Comparison of ENCODE assay signal across 23 mouse cellular contexts in the genomic region with DNA sequence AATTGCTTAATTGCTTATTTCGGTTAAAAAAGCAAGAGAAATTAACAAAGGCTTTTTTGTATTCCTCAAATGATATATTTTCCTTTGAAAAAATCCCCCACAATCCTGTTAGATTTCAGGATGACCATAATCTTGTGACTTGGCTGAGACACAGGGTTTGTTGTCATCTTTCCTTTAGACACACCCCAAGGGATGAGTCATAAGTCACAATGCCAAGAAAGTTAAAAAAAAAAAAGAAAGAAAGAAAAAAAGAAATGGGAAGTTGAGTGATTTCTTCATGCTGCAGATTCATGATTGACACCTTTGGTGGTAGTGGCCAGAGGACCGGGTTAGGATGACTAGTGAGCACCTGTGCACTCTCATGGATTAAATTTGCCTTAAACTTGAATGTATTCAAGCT. TPM values are rescaled to one million over a fixed set of nuclear protein-coding genes. Genes with fewer than 3 reads are reported as not detected.
DNase-seq lines count a peak whose midpoint lies in the region; ATAC-seq and TF ChIP-seq lines count a peak whose summit lies in the region.
"Had no signal": no experiment of that assay in that cellular context is flagged by ENCODE, and none has a peak within 500 bp of the region (broad histone marks: within the 10 kb centered on the region; RNA-seq: fewer than 3 reads in every experiment).

No protein-coding gene starts in this region.

- TF ChIP-seq EP300 in lung, postnatal 0 days (IDR thresholded peaks at IDR 0.05) = no peak

- no peak overlapping the region for H3K4me3 ChIP-seq in lung, postnatal 0 days (ENCODE audit: low read depth, low read length)
- no peak overlapping the region for H3K4me3 ChIP-seq in G1E (ENCODE audit: low read depth, low read length)
- H3K4me3 ChIP-seq: forebrain, embryonic 15.5 days; heart, embryonic 10.5 days; kidney, embryonic 15.5 days; limb, embryonic 15.5 days; megakaryocyte, embryonic 14.5 days; midbrain, embryonic 15.5 days had no signal

- no peaks in the 10 kb centered on the region for H3K9me3 ChIP-seq in lung, postnatal 0 days (ENCODE audit: low read length)
- no peaks in the 10 kb centered on the region for H3K9me3 ChIP-seq in G1E (replicated peaks)
- H3K9me3 ChIP-seq: forebrain, embryonic 15.5 days; heart, embryonic 10.5 days; kidney, embryonic 15.5 days; limb, embryonic 15.5 days; midbrain, embryonic 15.5 days had no signal

- peak; percentile 29 for DNase-seq in lung, postnatal 0 days (ENCODE audit: low spot score)
- no peak for DNase-seq in lung, postnatal 4 days
- DNase-seq in G1E (ENCODE audit: low spot score) = no peak
- DNase-seq in skeletal muscle tissue, adult 2 months (ENCODE audit: low read depth, low spot score) = peak; percentile 66
- DNase-seq in right cerebral cortex, postnatal 25 days = no peak
- DNase-seq in right cerebral cortex, postnatal 36 days (ENCODE audit: low spot score in 2 of 2) = no peak
- DNase-seq: adrenal gland, adult 8-10 months; cerebellum, adult 11 months; cerebellum, postnatal 25 days; layer of hippocampus, postnatal 36 days; retina, postnatal 1 day; thymus, adult 2 months had no signal

- no peak for ATAC-seq in lung, postnatal 0 days
- ATAC-seq in G1E (ENCODE audit: extremely low read depth, insufficient number of reproducible peaks, low FRiP score, poor library complexity, severe bottlenecking) = peak; percentile 22
- peak; percentile 41 for ATAC-seq in common myeloid progenitor, adult 5-6 weeks (replicated peaks; ENCODE audit: low read depth, poor library complexity, severe bottlenecking)
- ATAC-seq: forebrain, embryonic 15.5 days; midbrain, embryonic 15.5 days had no signal

- H3K4me1 ChIP-seq in lung, postnatal 0 days (ENCODE audit: insufficient read depth, low read depth, low read length) = no peaks in the 10 kb centered on the region
- H3K4me1 ChIP-seq in G1E (ENCODE audit: insufficient read depth, low read depth, low read length) = no peaks in the 10 kb centered on the region
- H3K4me1 ChIP-seq: limb, embryonic 15.5 days had no signal

- no peak overlapping the region for H3K9ac ChIP-seq in lung, postnatal 0 days (replicated peaks; ENCODE audit: low read depth)
- H3K9ac ChIP-seq: forebrain, embryonic 15.5 days; kidney, embryonic 15.5 days; limb, embryonic 15.5 days; midbrain, embryonic 15.5 days had no signal

- no peaks in the 10 kb centered on the region for H3K27me3 ChIP-seq in lung, postnatal 0 days (replicated peaks; ENCODE audit: insufficient read depth, low read length)
- peaks cover 6% of the 10 kb centered on the region; the same call in 1 of the 2 replicates for H3K27me3 ChIP-seq in G1E (ENCODE audit: insufficient read depth, low read length)
- H3K27me3 ChIP-seq: forebrain, embryonic 15.5 days had no signal

- H3K36me3 ChIP-seq in lung, postnatal 0 days (ENCODE audit: insufficient read depth, low read length) = no peaks in the 10 kb centered on the region
- H3K36me3 ChIP-seq in G1E (replicated peaks) = no peaks in the 10 kb centered on the region
- H3K36me3 ChIP-seq: forebrain, embryonic 15.5 days; heart, embryonic 10.5 days; kidney, embryonic 15.5 days; limb, embryonic 15.5 days; midbrain, embryonic 15.5 days had no signal

- no peak for TF ChIP-seq CTCF in lung, postnatal 0 days (IDR thresholded peaks at IDR 0.05)
- TF ChIP-seq CTCF in G1E (IDR thresholded peaks at IDR 0.05; ENCODE audit: low read depth, low read length) = no peak

- WGBS in lung, postnatal 0 days = 57% methylated on average over 2 of the region's 2 CpGs

- H3K4me2 ChIP-seq in lung, postnatal 0 days (replicated peaks; ENCODE audit: low read depth, low read length) = no peak overlapping the region
- H3K4me2 ChIP-seq: forebrain, embryonic 15.5 days; kidney, embryonic 15.5 days; limb, embryonic 15.5 days; midbrain, embryonic 15.5 days had no signal

- H3K27ac ChIP-seq in lung, postnatal 0 days (ENCODE audit: low read length) = no peak overlapping the region
- H3K27ac ChIP-seq: forebrain, embryonic 15.5 days; heart, embryonic 10.5 days; kidney, embryonic 15.5 days; limb, embryonic 15.5 days; midbrain, embryonic 15.5 days had no signal

RNA-seq across cellular contexts. Expression of gene Wdr63, which starts 2.4 kb away (rescaled TPM):
- 2.7 and 2.9 TPM in 2 replicates for polyA plus RNA-seq in lung, postnatal 0 days (2015; fragmentation: Nextera tagmentation; extraction: Ambion mirVana)
- total RNA-seq in G1E (2014; fragmentation: Nextera tagmentation) (not detected in 2 replicates), G1E (2017) (0.35 TPM in 1 of 2 replicates, not detected in the other)
- polyA plus RNA-seq in G1E (2012) = not detected in 2 replicates
- not detected in 2 replicates for total RNA-seq in common myeloid progenitor, adult 5-6 weeks (2017)
- total RNA-seq: adrenal gland, adult 8-10 months; hematopoietic stem cell, adult 5-6 weeks had no signal
- polyA plus RNA-seq: limb, embryonic 15.5 days; liver, embryonic 16.5 days; stomach, embryonic 14.5 days had no signal

RNA-seq across cellular contexts. Expression of gene Mcoln3, which starts 6.9 kb away (rescaled TPM):
- 0.52 and 0.55 TPM in 2 replicates for polyA plus RNA-seq in lung, postnatal 0 days (2015; fragmentation: Nextera tagmentation; extraction: Ambion mirVana)
- not detected in 2 replicates for total RNA-seq in G1E (2014; fragmentation: Nextera tagmentation)
- not detected in 2 replicates for total RNA-seq in G1E (2017)
- not detected in 2 replicates for polyA plus RNA-seq in G1E (2012)
- 0.18 and 3.4 TPM in 2 replicates for total RNA-seq in common myeloid progenitor, adult 5-6 weeks (2017)
- total RNA-seq: layer of hippocampus, postnatal 36 days; left cerebral cortex, postnatal 25 days had no signal

RNA-seq across cellular contexts. Expression of gene Mcoln2, which starts 39.3 kb away (rescaled TPM):
- 0.25 and 0.27 TPM in 2 replicates for polyA plus RNA-seq in lung, postnatal 0 days (2015; fragmentation: Nextera tagmentation; extraction: Ambion mirVana)
- total RNA-seq in G1E (2014; fragmentation: Nextera tagmentation) (not detected in 2 replicates), G1E (2017) (0.12 and 0.66 TPM in 2 replicates)
- not detected in 2 replicates for polyA plus RNA-seq in G1E (2012)
- total RNA-seq in common myeloid progenitor, adult 5-6 weeks (2017) = 8.2 and 11.1 TPM in 2 replicates
- total RNA-seq: layer of hippocampus, postnatal 36 days; left cerebral cortex, postnatal 25 days had no signal
- polyA plus RNA-seq: forebrain, embryonic 15.5 days had no signal

Comparison
In these comparisons a context has a peak if more than half of its experiments do, and no peak if none do; other contexts are left out.
1. DNase-seq: peak in lung, postnatal 0 days (single experiment) and skeletal muscle tissue, adult 2 months (single experiment); none in lung, postnatal 4 days (0 of 2), G1E (single experiment), right cerebral cortex, postnatal 25 days (single experiment) and right cerebral cortex, postnatal 36 days (0 of 2).